Mouse (Mus musculus) c-Kit-positive CD71-negative TER-119-negative erythroid progenitor cells, embryonic 14.5 days (primary cell): Measurements from ENCODE around the gene Fgb.

Source experiments
- DNase-seq: peaks from one replicate; pipeline ENCODE4 v3.0.0-alpha.2; 2013; ENCODE audit warnings: low read depth

The Fgb gene

DNA sequence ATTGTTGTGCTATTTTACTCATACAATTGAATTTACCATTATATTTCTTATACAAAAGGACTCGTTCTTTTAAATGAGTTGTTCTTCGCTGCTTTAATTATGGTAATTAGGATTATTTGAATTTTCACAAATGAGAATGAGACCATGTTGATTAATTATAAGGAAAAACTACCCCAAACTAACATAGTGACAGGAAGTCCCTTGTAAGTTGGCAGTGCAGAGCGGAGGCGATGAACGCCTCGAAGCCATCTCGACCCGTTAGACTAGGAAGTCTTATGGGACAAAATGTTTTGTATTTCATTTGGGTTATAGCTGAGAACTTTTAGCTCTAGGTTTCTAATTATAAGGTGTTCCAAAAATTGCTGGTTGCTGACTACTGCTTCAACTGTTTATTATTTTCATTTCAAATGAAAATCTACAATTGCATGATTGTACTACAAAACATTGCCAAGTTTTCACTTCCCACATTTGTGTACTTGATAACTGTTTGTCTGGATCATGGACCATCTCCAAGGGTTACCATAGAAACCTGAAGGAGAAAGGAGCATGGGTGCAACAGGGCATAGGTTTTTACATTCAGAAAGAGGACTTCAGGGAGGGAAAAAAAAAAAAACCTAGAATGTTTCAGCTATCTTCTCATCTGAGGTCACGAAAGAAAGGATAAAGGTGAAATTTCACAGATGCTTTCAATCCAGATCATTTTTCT, 22.0 kb downstream of the Fgb start:
- DNase-seq: no peak

DNA sequence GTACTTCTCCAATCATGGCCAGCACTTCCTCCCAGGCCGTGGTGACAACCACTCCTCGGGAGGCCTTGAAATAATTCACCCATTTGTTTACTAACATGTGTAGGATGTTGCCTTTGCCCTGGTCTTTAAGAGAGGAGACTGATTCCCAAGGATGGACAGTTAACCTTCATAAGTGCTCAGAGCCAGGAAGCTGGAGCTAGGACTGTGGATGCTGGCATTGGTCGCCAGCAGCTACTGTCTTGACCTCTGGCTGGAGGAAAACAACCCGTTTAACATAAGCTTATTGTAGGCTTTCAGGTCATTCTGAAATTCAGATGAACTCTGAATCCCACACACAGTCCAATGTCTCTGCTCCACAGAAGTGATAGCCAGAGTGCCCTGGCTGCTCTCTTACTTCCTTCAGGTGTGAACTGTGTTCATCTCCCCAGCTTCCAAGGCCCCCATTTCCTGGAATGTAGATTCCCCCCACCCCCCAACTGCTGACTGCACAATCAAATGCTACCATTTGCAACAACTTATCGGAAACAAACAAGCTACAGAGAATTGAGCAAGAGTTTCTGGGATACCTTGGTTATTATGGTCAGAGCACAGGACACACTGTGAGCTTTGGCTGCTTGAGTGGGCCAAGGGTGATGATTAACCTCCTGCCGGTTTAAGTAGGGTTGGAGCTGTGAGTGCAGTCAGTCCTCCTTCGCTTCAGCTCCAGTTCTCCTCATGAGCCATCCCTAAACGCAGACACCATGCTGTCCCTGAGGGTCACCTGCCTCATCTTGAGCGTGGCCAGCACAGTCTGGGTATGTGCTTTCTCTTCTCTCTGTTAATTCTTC, 24.0 kb downstream of the Fgb start, which contains the start of gene Fga:
Gene Fga (plus strand): TSS at position 602 of the 827 bp plus-strand sequence.
- DNase-seq: no peak

DNA sequence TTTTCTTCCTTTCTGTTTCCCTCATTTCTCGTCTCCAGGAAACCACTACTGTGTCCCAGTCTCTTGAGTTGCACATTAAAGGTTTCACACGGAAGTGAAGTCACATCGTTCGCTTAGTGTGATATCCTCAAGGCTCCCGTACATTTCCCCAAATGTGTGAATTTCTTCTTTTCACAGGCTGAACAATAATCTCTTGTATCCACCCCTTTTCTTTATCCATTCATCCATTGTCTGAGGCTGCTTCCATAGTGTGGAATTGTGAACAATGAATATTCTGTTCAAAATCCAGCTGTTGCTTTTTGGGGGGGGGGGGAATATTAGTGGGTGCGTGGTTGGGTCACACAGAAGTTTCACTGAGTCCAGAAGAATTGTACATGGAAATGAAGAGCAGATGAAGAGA, 24.6 kb downstream of the Fgb start:
- no peak for DNase-seq

DNA sequence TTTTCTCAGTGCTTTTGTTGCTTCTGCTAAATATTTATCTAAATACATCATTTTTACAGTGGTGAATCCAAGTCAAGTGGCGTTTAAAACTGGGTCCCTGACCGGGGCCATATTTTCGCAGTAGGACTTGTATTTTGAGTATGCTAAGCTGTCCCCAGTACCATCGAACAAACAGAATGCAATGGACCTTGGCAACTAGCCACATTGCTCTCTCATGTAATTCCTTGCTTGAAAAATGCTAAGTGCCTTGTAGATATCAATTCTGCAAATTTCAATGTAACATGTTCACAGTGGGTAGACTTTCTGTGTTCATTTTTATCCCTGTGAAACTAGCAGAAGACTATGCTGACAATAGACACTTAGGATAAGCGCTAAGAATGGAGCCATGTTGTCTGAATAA, 28.5 kb downstream of the Fgb start:
- DNase-seq: no peak

DNA sequence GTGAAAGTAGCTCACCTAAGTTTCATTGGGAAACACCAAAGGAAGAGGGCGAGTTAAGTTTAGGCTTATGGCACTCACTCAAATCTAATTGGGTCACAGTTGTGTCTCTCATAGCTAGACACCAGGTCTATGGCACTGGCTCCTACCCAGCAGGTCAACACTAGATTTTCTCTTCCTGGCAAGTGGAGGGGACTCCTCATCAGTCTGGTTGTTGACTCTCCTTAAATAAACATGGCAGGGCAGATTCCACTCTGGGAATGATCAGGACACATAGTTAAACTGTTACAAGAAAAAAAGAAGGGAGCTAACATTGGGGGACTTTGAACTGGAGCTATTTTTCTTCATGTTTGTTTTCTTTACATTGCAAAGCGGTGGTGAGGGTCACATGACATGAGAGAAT, 29.3 kb downstream of the Fgb start:
- no peak for DNase-seq

DNA sequence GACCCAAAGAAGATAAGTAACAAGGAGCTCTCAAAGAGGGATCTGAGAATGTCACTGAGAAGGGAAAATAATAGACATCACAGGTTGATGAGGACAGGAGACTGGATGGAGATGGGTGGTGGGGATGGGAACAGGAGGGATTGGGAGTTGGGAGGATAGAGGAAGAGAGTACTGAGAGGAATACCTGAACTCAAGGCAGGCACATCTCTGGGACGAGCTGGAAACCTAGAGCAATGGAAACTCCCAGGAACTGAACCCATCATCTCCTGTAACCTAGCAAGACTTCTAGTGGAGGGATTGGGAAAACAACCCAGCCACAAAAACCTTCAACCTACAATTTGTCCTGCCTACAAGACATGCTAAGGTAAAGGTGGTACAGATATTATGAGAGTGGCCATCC, 33.4 kb downstream of the Fgb start:
- DNase-seq: no peak

DNA sequence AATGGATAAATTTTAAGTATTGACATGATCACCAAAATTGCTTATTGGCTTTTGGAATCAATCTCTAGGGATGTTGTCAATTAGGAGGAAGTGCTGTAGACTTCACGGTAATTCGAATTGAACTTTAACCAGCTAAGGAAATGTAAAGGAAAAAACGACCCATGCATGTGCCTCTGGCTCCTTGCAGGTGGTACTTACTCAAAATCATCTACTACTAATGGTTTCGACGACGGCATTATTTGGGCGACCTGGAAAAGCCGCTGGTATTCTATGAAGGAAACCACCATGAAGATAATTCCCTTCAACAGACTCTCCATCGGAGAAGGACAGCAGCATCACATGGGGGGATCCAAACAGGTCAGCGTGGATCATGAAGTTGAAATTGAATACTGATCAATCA, 35.7 kb downstream of the Fgb start:
- DNase-seq: no peak

DNA sequence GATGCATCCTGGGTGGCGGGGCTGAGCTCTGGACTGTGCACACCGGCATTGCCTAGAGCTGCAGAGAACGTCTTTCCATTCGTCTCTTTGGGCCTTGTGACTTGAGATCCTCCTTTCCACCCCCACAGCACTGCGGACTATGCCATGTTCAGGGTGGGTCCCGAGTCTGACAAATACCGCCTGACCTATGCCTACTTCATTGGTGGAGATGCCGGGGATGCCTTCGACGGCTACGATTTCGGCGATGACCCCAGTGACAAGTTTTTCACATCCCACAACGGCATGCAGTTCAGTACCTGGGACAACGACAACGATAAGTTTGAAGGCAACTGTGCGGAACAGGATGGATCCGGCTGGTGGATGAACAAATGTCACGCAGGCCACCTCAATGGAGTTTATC, 37.0 kb downstream of the Fgb start:
- no peak for DNase-seq

DNA sequence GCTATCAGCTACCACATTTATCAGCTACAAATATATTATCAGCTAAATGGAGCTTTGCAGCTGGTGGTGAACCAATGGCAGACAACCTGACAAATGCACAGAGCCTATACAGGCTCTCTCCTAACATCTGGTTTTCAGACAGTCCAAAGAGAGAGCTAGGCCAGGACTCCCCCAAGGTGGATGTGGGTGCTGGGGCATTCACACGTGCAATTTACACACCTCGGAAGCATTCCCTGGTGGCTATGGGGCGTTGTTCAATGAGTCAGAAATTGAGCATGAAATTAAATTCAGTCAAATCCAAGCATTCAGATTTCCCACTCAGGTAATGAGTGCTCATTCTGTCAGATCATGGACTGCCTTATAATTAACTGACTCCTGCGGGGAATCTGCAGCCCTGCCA, 38.1 kb downstream of the Fgb start:
- DNase-seq: no peak

DNA sequence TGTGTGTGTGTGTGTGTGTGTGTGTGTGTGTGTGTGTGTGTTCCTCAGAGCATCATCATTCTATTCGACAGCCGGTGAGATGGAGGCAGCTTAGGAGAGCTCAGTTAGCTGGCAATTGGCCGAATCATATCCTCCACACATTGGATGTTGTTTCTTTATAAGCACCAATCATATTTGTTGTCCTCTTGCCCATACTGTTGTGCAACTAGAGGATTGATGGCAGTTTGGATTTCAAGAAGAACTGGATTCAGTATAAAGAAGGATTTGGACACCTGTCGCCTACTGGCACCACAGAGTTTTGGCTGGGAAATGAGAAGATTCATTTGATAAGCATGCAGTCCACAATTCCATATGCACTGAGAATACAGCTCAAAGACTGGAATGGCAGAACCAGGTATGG, 38.5 kb downstream of the Fgb start:
- no peak for DNase-seq

DNA sequence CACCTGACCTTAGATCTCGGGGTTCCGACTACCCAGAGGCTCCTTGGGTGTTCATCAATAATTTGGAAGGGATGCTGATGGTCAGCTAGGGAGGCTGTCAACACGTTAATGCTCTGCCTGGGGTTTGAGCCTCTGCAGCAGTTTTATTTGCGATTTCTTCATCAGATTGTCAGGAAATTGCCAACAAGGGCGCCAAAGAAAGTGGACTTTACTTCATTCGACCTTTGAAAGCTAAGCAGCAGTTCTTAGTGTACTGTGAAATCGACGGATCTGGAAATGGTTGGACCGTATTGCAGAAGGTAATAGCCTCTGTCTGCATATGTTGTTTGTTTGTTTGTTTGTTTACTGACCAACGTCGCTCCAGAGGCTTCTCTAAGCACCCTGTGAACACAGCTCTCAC, 39.4 kb downstream of the Fgb start:
- no peak for DNase-seq

DNA sequence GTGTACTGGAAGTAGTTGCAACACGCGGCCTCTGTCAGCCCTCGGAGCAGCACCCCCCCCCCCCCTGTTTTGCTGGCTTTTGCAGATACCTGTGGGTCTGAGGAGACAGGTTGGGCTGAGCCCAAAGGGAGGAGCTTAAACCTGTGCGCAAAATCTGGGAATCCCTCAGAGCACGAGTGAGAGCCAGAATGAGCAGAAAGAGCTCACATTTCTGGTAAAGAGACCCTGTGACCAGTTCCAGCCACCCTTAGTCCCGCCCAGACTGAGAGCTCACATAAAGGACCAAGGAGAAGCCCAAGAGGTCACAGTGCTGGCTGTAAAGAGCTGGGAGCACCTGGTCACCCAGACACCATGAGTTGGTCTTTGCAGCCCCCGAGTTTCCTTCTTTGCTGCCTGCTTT, 42.1 kb downstream of the Fgb start, which contains the start of gene Fgg:
Gene Fgg (plus strand): TSS at position 168 of the 400 bp plus-strand sequence.
- DNase-seq: no peak

DNA sequence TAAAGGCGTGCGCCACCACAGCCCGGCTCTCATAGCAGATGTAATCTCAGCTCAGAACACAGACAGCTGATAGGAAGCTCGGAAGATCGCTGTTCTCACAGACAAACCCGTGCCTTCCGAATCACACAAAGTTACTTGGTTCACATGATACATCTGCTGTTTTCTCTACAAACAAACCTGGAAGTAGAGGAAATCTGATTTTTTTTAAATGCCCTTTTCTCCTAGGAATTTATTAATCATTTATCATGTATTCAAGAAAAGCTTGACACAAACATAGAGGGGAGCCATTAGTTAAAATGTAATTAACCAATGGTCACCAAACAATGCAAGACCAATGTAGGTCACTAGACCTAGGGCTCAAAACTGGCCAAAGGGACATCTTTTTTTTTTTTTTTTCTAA, 44.9 kb downstream of the Fgb start:
- no peak for DNase-seq

DNA sequence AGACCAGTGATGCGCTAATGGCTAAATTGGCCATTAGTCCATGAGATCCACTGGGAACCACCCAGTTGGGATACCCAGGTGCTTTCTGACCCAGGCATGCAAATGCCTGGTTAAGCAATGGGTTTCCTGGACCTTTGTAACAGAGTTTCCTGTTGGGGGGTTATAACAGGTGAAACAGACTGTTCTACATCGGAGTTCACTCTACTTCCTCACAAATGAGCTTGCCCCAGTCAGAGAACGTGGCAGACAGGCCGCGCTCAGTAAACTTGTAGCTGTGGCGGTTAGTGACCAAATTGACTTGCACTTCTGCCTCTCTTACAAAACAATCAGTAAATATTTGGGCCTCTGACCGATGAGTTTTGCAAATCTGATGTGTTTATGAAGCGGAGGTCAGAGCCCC, 46.6 kb downstream of the Fgb start:
- no peak for DNase-seq

DNA sequence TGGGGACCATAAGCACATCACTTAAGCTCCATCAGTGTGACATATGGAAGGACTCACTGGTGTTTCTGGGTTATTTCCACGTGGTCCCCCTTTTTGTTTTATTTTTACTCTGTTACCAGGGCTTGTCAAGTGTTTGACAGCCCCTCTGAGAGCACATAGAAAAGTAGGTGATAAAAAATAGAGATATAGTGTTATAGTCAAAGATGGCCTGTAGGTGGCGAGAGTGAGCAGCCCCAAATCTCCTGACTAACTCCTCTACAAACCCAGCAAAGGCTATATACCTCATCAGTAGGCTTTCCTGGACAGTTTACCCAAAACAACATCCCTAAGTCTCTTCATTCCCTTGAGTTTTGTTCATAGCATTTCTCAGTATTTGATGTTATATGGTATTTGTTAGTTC, 47.5 kb downstream of the Fgb start:
- peak; percentile 34 for DNase-seq

DNA sequence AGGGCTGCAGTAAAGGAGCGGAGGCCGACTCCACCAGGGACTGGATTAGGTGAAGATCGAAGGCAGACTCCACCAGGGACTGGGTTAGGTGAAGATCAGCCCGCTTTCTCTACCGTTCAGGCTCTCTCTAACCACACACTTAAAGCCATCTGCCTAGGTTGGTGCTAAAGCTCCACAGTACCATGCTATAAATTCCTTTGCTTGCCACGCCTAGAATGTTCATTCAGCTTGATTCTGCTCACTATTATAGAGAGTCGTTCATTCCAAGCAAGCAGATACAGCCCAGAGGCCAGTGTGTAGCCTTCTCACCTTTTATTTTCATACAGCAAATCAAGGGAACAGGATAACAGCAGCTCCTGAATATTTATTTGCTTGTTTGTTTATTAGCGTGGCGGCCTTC, 49.7 kb downstream of the Fgb start:
- DNase-seq: no peak

DNA sequence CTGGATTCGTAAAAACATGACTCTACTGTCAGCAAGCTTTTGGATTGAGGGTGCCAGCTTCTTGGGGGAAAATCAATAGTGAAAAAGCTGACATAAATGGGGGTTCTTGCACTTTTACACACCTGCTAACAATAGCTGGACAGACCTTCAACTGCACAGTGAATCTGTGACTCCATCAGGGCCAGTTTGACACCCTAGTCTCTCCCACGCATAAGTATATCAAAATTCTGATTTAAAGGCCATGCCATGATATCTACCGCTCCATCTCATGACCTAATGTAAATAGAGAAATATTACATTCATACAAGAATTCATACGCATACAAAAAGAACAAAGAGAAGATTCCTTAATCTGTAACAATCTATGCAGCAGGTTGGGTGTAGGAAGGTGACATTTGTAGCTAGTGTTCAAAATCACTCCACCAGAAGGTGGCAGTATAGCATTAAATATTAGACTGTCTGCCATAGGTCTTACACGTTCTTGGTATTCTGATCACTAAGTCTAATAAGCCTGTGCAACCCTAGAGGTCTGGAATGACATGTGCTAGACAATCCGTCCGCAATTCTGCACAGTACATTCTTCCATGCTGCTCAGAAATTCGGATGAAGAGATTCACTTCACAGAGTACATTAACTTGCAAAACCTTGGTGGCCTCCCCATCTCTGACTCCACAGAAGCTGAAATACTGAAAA, 50.7 kb downstream of the Fgb start:
- DNase-seq: peak; percentile 65

DNA sequence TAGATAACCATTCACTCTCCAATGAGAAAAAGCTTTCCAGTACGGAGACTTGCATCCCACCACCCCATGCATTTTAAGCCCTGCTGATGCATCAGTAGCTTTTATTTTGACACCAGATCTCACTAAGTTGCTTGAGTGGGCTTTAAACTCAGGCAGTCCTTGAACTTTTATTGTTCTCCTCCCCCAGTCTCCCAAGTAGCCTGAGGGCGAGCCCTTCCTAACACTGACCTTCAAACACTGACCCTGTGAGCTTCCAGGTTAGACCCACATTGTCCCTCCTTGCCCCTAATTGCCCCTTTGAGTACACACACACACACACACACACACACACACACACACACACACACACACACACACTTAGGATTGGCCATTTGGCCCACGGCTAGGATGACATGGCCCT, 53.0 kb downstream of the Fgb start:
- no peak for DNase-seq

DNA sequence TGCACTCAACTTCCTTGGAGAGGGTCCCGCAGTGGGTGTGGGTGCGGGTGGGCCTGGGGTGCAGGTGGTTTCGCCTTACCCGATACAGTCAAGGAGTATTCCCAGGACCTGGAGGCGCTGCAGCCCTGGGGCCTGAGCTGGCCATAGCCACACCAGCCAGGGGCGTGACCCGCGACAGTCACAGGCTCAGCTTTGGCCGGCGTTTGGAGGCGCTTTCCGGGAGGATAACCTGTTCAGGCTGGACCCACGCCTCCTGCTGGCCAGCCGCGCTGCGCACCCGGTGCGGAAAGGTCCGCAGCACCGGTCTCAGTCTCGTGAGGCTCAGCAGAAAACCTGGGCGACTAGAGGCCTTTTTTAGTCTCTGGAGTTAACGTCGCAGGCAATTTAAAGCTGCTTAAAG, 54.3 kb downstream of the Fgb start:
- peak; percentile 9 for DNase-seq

DNA sequence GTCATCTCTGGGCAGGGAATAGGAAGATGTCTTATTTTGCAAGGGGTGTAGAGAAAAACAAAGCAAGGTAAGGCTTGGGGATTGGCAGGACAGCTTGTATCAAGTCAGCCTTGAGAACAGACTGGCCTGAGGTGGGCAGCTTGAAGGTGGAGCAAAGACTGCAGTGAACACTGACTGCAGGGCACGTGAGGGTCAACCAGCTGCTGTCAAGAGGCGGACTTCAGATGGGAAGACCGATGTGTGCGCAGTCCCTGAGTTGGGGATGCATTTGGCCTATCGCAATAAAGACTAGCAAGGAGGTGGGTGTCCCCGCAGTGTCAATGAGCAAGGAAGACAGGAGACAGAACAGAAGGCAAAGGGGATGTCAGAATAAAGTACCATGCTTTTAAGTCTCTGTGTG, 56.7 kb downstream of the Fgb start:
- no peak for DNase-seq

DNA sequence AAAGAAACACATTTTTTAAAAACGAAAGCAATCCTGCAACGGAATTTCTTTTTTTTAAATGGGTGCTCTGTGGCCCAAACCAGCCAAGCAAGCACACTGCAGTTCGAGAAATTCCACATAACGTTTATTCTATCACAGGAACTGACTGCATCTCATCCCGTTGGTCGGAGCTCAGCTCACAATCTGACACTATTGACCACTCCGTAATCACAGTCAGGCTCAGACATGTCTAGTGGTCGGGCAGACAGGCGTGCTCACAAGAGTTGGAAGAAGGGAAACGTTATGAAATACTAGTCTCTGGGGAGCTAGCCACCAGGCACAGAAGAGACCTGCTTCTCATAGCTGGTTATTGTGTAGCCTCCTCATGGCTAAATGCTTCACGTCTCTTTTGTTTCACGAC, 57.7 kb downstream of the Fgb start:
- no peak for DNase-seq
